Mouse (Mus musculus): ENCODE results near the gene Stk39.

Gene Stk39

DNA sequence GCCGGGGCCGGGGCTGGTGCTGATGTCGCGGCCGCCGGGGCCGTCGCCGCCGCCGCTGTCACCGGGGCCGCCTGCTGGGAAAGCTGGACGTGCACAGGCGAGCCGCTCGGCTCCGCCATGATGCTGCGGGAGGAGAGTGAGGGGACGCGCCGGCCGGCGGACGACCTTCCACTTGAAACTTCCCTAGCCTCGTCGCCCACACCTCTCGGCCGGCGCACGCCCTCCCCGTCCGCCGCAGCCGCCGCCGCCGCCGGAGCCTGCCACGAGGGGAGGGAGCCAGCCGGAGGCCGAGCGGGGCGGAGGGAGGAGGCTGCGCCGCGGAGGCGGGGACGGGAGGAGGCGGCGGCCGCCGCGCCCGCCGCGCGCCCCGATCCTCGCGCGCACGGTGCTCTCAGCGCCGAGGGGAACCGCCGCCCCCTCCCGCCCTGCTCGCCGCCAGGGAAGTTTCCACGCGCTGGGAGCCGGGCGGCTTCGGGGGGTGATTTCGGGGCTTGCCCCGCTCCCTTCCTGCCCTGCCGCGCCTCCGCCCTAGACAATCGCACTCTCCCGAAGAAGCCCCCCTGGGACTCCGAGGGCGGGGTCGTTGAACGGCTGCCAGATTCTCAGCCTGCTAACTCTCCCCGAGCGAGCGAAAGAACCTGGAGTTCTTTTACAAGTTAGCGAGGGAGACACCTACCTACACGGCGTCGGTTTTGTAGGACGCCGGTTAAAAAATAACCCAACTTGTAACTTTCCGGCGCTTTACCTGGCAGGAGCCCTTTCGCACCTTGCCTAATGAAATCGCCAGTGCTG lies at the start of gene Stk39:
Gene Stk39 (minus strand): TSS at position 510 of the 792 bp plus-strand sequence.
- DNase-seq (ENCODE audit: low spot score), result no peak

DNA sequence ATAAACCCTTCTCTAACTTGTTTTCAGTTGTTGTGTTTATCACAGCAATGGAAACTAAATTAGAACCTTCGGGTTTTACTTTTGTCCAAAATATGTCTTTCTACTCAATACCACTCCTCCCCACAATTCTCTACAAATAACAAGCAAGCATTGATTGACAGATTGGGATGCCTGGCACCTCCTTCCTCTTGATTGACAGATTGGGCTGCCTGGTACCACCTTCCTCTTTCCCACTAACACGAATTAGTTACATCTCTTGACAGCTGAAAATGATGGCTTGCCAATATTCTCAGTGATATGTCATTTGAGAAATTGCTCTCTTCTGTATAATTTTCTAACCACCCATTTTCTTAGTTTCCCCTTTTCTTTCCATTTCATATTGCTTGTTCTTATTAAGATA lies 43.3 kb upstream of the Stk39 start:
- DNase-seq (ENCODE audit: low spot score), result no peak

DNA sequence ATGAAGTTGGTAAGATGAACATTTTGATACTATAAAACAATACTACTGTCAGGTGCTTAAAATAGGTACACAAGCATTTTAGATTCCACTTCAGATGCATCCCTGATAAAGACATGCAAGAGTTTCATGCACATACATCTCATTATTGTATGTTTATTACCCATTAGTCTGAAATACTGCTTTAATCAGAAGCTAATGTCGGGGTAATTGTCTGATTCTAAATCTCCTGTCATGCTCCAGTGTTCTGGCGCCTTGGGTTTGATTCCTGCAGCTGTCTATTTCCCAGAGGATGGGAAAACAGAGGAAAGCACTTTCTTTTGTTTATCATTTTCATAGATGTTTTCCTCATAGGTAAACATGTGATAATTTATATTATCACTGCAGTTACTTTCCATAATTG lies 31.1 kb upstream of the Stk39 start:
- no peak for DNase-seq (ENCODE audit: low spot score)

DNA sequence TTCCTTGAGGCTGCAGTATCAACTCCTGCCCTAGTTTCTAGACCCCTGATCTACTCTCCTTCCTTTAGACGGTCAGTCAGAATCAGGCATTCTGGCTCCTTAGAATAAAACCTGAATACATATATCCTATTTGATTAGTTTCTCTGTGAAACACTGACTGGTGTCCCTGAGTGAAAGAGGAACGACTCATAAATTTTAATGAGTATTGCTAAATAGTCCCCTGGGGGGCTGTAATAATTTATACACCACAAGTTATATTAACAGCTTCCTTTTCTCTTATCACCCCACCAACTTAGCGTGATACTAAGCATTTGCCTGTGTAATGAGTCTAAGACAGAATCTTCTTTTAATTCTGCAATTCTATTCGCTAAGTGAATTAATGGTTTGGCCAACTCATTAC lies 30.7 kb upstream of the Stk39 start:
- no peak for DNase-seq (ENCODE audit: low spot score)

DNA sequence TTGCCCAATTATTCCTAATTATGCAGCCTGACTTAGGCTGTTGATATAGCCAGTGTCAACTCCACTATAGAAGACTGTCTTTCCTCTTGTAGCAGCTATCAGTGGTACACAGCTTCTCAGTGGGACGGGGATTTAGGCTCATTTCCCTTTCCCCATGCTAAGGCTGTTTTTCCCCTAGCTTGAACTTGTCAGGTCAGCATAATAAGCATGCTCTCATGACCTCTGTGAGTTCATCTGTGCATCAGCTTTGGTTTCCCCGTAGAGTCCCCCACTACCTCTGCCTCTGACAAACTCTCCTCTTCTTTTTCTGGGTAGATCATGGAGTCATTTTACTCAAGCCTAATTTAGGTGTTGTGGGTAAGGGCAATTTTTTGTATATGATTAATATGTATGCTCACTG lies 30.2 kb upstream of the Stk39 start:
- DNase-seq (ENCODE audit: low spot score), result no peak

DNA sequence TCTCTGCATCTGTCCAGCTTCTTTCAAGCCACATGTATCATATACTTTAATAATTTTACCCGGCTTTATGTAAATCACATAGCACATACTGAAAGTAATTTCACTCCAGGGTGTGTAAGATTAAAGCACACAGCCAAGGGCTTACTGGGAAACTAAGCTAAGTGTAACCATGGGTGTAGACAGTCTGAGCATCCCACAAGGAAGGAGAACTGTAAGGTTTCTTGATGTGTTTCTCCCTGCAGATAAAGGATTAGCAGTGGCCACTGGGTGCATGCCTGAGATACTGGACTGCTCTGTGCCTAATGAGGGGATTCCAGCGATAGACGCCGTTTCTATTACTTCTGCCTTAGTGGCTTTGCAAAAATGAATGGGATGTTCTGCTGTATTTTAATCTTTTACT lies 14.2 kb upstream of the Stk39 start:
- DNase-seq (ENCODE audit: low spot score), result no peak

DNA sequence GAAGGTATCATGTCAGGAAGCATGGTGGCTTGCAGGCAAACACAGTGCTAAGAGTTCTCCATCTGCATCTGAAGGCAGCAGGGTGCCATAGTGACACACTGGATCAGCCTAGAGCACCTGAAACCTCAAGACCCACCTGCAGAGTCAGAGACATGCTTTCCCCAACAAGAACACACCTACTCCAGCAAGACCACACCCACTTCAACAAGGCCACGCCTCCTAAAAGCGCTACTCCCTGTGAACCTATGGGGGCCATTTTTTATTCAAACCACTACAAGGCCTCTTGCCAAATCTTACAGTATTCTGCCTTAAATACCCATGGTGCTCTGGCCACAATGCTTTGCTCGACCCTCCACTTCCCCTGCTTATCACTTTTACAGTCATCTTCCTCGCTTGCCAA lies 13.1 kb upstream of the Stk39 start:
- DNase-seq (ENCODE audit: low spot score), result no peak

DNA sequence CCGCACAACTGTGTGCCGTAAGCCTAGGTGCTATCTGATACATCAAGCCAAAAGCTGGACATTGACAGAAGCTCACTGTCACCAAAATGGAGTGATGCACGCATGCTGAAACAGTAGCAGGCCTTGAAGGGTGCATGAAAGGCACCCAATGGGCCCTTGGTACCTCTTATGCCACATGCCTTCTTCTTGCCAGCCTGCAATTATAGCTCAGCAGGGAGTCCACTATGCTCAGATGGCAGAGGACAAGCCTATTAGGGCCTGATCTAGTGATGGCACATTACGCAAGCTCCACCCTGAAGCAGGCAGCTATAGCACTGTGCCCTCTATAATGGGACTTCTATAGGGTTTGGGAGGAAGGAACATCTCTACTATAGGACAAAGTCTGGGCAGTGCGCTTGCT lies 10.8 kb upstream of the Stk39 start:
- DNase-seq (ENCODE audit: low spot score), result no peak

DNA sequence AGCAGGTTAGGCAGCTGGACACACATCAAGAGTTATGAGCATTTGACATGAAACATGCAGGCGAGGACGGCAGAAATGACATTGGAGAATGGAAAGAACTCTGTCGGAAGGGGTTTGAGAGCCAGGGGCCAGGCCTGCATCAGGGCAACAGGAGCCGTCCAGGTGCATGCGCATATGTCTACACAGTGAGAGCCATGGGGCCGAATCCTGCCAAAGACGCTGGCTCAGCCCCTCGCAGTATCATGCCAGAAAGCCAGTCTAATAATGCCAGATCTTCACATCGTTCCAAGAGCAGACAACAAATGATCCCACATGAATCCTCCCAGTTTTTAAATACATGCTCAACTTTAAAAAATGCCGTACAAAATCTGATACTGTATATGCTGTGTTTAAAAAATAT lies 7.8 kb upstream of the Stk39 start:
- DNase-seq (ENCODE audit: low spot score), result no peak

DNA sequence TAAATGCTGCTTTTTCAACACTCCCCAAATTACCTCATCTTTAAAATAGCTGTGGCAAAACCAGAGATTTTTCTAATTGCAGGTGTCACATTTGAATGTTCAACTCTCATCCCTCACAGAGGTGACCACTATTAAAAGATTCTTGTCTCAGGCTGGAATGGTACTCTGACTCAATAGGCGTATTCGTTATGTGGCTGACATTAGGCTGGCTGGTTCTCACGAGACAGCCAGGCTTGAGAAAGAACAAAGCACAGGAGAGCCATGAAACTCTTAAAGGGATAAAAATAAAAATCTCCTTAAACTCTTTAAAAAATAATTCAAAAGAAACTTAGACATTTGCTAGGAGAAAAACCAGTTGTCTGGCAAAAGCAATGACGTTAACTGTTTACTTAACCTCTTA lies 853 bp upstream of the Stk39 start:
- no peak for DNase-seq (ENCODE audit: low spot score)

DNA sequence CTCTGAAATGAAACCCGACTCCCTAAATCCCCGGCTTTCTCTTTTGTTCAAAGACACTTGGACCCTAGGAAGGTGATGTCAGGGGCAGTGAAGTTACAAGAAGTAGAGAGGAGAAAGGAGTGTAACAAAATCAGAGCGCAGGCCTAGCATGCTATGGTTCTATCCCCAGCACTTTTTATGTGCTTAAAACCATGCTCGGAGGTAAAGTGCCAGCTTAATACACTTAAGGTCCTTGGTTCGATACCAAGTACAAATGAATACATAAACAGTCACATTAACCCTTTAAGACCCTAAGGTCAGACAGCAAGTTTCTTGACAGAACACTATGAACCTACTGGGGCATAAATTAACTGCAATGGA lies 463 bp upstream of the Stk39 start:
- DNase-seq (ENCODE audit: low spot score), result no peak

DNA sequence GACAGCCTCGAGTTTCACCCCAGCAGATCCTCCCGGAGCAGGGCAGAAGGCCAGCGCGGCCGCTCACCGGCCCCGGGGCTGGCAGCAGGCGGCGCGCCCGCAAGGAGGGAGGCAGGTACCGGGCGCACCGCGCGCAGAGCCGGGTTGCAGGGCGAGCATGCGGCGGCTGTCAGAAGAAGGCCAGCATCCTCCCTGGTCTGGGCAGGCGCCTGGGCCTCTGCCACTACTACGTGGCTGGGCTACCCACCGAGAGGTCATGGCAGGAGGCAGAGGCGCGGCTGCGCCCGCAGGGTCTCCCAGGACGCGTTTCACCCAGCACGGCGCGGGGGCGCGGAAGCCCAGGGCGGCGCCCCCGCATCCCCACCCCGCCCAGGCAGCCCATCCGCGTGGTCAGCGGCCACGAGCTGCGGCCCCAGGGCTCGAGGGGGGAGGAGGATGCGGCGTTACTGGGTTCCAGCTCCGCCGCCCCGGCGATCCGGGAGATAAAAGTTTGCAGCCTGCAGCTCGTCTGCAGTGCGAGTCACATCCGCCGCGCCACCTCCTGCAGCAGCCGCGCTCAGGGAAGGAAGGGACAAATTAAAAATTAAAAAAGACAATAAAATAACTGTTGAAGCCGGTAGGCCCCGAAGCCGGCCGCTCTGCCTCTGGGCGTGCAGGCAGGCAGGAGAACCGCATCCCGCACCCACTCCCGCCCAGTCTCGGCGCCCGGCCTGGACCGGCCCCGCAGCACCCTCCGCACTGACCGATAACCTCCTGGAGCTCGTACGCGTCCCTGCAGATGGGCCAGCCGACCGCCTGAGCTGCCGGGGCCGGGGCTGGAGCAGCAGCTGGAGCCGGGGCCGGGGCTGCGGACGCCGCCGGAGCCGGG lies 943 bp downstream of the Stk39 start:
- DNase-seq (ENCODE audit: low spot score), result no peak

DNA sequence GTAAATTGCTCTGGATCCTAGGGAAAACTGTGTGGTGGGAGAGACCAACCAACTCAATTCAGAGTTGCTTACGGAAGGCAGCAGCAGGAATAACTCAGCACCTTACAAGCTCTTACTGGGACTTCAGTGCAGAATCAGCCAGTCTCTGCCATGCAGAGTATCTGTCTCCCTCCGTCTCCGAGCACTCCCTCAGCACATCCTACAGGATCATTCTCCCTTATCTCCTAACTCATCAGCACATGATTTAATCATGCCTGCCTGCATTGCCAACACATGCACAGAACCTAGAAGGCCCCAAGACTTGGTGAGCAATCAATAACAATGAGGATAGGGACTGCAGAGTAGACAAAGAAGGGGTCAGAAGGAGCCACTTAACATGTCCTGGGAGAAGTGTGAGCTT lies 2.6 kb downstream of the Stk39 start:
- no peak for DNase-seq (ENCODE audit: low spot score)

DNA sequence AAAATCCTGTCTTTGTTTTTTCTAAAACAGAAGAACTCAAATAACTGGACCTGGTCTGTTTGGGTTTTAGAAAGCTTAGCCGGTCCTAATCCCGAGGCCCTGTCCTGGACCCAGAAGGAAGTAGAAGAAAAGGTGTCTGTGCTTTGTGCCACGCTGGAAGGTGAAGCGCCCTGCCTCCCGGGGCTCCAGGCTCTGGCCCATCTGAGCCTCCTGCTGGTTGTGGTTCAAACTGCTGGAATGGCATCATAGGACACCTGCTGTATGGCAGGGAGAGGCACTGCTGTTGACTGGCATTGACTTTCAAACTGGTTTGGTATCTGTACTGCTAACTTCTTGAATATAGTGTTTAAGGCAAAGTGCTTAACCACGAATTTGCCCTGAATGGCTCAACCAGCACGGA lies 3.4 kb downstream of the Stk39 start:
- no peak for DNase-seq (ENCODE audit: low spot score)

DNA sequence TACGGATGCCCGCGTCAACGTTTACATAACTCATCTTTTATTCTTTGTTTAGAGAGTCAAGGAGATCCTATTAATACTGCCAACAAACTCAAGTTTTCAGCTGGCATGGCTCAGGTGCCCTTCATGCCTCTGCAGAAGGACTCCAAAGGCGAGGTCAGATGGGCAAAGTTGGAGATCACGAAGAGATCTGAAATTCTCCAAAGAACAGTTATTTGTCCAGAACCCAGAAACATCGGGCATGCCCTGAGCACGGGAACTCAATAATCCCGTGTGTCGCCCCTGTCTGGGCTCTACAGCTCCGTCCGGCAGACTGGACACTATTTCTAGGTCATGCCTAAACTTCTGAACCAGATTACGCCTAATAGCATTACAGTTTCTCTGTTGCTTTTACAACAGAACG lies 3.8 kb downstream of the Stk39 start:
- no peak for DNase-seq (ENCODE audit: low spot score)

DNA sequence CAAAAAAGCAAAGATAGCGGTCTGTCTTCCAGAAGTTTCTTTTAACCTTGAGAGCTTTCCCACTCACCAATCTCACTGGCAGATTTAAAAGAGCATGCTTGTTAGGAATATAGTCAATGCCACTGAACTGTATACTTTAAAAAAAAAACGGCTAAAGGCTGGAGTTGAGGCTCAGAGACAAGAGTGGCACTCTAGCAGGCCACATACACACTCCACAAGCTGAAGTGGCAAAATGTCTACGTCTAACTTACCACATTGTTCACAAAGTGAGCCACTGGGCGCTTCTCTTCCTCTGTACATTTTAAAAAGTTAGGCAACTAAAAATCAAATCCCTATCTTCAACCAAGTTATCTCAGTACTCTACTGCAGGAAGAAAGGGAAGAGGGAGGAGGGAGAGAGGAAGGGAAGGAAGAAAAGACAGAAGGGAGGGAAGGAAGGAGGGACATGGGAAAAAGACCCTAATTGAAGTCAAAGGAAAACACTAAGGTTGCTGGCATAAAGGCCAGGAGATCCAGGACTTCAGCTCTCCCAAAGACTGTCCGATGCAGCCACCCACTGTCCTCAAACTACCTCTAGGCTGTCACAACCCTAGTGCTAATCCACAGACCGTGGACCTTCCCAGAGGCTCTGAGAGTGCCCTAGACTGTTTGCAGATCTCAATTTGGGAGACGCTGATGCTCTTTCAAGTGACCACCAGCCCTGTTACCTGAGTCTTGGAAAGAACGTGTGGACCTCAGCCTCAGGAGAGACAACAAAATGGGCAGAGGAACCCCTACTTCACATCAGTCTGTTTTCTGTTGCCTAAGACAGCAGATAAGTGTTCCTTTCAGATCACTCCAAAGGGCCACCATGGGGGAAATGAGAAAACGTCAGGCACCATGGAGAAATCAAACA lies 4.7 kb downstream of the Stk39 start:
- no peak for DNase-seq (ENCODE audit: low spot score)

DNA sequence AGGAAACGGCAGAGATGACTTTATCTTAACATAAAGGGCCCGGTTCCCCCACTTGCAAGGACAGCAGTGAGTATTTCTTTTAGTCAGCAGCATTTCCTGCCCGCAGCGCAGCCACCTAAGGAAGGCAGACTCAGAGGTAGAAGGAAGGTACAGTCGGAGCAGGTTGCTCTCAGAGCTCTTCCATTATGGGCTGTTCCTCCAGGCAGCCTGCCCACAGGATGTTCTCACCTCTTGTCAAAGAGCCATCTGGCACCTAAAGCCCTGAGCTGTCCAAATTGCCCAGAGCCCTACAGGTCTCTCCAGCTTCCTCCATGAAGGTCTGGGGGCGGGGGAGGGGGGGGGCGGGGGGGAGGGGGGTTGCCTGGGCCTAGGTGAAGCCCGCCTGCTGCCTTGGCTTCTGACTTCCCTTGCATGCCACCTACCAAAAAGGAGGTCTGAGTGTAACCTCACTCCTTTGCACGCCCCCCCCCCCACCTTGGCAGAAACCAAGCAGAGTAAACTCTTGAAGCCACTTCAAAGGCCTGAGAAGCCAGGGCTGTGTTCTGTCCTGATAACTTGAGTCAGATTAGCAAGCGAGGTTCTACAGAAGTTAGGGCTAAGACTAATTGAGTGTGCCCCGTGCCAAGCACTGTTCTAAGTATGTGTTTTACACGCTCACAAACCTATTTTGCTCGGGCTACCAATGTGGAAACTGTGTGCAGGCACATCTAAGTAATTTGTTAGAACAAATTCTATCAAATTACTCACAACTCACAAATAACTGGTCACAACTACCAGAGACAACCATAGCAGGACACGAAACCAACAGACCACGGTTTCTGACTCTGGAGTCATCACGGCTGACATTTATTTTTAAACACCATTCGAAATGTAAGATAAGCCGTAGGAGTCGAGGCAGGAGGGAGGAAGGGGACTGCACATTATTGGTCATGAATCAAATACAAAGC lies 5.7 kb downstream of the Stk39 start:
- DNase-seq (ENCODE audit: low spot score), result no peak

DNA sequence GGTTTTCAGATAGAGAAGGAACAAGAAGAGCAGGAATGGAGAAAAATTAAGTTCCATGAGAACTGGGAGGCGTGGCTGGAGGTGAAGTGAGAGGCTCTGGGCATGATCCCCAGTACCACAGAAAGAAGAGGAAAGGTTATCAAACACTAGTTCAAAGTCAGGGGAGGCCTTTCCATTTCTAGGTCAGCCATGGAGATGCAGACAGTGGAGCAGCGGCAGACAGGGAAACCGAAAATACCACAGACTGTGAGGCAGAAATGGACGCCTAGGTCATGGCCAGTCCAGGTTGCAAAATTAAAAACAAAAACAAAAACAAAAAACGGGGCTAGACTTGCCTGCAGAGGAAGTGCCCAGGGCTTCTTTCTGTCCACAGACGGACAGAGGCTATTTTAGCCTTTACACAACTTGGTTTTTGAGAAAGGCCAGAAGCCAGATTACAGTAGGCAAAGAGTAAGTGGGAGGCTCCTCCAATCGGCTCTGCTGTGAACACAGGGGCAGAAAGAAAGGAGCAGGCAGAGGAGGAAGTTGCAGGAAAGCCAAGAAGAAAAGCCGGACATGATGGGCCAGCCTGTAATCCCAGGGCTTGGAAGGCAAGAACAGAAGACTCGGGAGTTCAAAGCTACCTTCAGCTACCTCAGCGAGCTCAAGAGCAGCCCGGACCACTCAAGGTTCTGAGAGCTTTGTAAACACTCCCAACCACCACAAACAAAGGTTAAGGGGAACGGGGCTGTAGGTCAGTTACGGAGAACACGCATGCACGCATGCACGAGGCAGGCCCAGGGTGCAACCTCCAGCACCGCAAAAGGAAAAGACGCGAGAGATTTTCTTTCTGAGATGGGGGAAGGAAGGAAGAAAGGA lies 6.6 kb downstream of the Stk39 start:
- DNase-seq (ENCODE audit: low spot score), result no peak

DNA sequence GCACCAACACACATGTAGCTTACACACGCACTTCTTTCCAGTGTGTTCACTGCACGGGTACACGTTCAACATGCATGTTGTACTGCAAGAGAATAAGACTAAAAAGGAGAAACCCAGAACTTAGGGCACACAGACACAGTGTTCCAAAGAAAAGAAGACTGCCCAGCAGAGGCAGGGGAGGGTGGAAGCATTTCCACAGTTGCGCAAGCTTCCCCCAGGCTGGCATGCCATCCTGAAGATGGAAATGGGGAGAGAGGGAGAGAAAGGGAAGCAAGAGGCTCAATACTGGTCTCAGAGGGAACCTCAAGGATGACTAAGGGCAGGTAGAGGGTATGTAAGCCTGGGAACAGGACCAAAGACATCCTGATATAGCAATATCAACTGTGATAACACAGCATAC lies 7.6 kb downstream of the Stk39 start:
- DNase-seq (ENCODE audit: low spot score), result no peak

DNA sequence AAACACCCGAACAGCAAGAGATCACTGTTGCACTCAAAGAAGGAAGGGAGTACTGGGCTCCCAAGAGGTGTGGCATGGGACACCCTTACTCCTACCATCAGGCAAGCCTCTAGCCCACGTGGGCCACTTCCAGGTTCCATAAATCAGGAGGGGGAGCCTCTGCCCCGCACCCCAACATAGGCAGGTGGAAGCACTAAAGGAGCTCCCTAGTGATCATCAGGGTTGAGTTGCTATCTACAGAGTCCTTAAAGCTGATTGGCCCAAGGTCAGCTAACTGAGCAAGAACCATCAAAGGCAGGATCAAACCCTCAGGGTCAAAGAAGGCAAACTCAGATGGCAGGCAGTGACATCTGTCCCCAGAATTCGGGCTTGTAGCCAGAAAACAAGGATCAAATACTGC lies 8.3 kb downstream of the Stk39 start:
- DNase-seq (ENCODE audit: low spot score), result no peak
